In genomic region chr12:97312282-97313040, GRCm38 (mm10) we compare ENCODE assay signal across 13 mouse cellular contexts.
"Had no signal": no experiment of that assay in that cellular context is flagged by ENCODE, and none has a peak within 500 bp of the region (broad histone marks: within the 10 kb centered on the region; RNA-seq: fewer than 3 reads in every experiment).

No protein-coding gene starts in this region.

- H3K9ac ChIP-seq: intestine, embryonic 15.5 days; liver, embryonic 14.5 days; neural tube, embryonic 13.5 days had no signal

- H3K27me3 ChIP-seq: intestine, embryonic 15.5 days; neural tube, embryonic 13.5 days had no signal

- DNase-seq: kidney, adult 18-20 months; kidney, postnatal 25 days; layer of hippocampus, postnatal 36 days; left cerebral cortex, postnatal 4 days; lung, adult 18-20 months; midbrain, embryonic 14.5 days; right cerebral cortex, postnatal 25 days; thymus, postnatal 14 days had no signal

- H3K4me3 ChIP-seq: intestine, embryonic 15.5 days; myocyte; neural tube, embryonic 13.5 days had no signal

- H3K4me2 ChIP-seq: intestine, embryonic 15.5 days; neural tube, embryonic 13.5 days had no signal

- H3K36me3 ChIP-seq: intestine, embryonic 15.5 days; neural tube, embryonic 13.5 days had no signal

- H3K4me1 ChIP-seq: intestine, embryonic 15.5 days; neural tube, embryonic 13.5 days had no signal

- ATAC-seq: intestine, embryonic 15.5 days had no signal

- H3K9me3 ChIP-seq: intestine, embryonic 15.5 days; neural tube, embryonic 13.5 days had no signal

- H3K27ac ChIP-seq: intestine, embryonic 15.5 days; liver, embryonic 14.5 days; neural tube, embryonic 13.5 days; stomach, postnatal 0 days had no signal
